Mouse (Mus musculus): ENCODE data around the gene Lhx3. TPM values are rescaled to one million over a fixed set of nuclear protein-coding genes. Genes with fewer than 3 reads are reported as not detected.

Lhx3 gene
- total RNA-seq, 2 experiments from 2014 or later = not detected

Other genes with a start within 250 kb of the Lhx3 start
- gene Camsap1, start 225.0 kb downstream of the Lhx3 start, total RNA-seq (2015) = 12.5 and 13.2 TPM in 2 replicates
- gene Camsap1, start 225.0 kb downstream of the Lhx3 start, total RNA-seq (2017) = 7.9 and 14.2 TPM in 2 replicates
- gene Ubac1, start 186.5 kb downstream of the Lhx3 start, total RNA-seq (2015) = 62.2 and 62.7 TPM in 2 replicates
- 34.4 and 44.1 TPM in 2 replicates for gene Ubac1, start 186.5 kb downstream of the Lhx3 start, total RNA-seq (2017)
- gene Nacc2, start 85.1 kb downstream of the Lhx3 start, total RNA-seq (2015) = 1.1 and 1.2 TPM in 2 replicates
- gene Nacc2, start 85.1 kb downstream of the Lhx3 start, total RNA-seq (2017) = 0.67 and 1.2 TPM in 2 replicates
- gene Qsox2, start 29.2 kb upstream of the Lhx3 start, total RNA-seq (2015) = 6.9 and 10.3 TPM in 2 replicates
- gene Qsox2, start 29.2 kb upstream of the Lhx3 start, total RNA-seq (2017) = 5.3 and 5.9 TPM in 2 replicates
- gene Ccdc187, start 86.3 kb upstream of the Lhx3 start, total RNA-seq (2015) = not detected in 2 replicates
- not detected in 2 replicates for gene Ccdc187, start 86.3 kb upstream of the Lhx3 start, total RNA-seq (2017)
- gene Gpsm1, start 107.2 kb upstream of the Lhx3 start, total RNA-seq (2015) = 6.7 and 7.1 TPM in 2 replicates
- 7.4 and 11.9 TPM in 2 replicates for gene Gpsm1, start 107.2 kb upstream of the Lhx3 start, total RNA-seq (2017)
- gene Dnlz, start 143.8 kb upstream of the Lhx3 start, total RNA-seq (2015) = 6.4 and 6.8 TPM in 2 replicates
- 5.8 and 6.9 TPM in 2 replicates for gene Dnlz, start 143.8 kb upstream of the Lhx3 start, total RNA-seq (2017)
- 27.3 and 33.3 TPM in 2 replicates for gene Card9, start 152.6 kb upstream of the Lhx3 start, total RNA-seq (2015)
- 99.2 and 121 TPM in 2 replicates for gene Card9, start 152.6 kb upstream of the Lhx3 start, total RNA-seq (2017)
- gene Snapc4, start 172.4 kb upstream of the Lhx3 start, total RNA-seq (2015) = 15.6 and 23.2 TPM in 2 replicates
- gene Snapc4, start 172.4 kb upstream of the Lhx3 start, total RNA-seq (2017) = 35.6 and 41.8 TPM in 2 replicates
- 44.4 and 53.5 TPM in 2 replicates for gene Entr1, start 181.0 kb upstream of the Lhx3 start, total RNA-seq (2015)
- gene Entr1, start 181.0 kb upstream of the Lhx3 start, total RNA-seq (2017) = 33.6 and 37.9 TPM in 2 replicates
- gene Pmpca, start 181.1 kb upstream of the Lhx3 start, total RNA-seq (2015) = 36.7 and 50.1 TPM in 2 replicates
- gene Pmpca, start 181.1 kb upstream of the Lhx3 start, total RNA-seq (2017) = 52.8 and 62.4 TPM in 2 replicates
- 13.5 and 13.9 TPM in 2 replicates for gene Inpp5e, start 200.9 kb upstream of the Lhx3 start, total RNA-seq (2015)
- gene Inpp5e, start 200.9 kb upstream of the Lhx3 start, total RNA-seq (2017) = 5.3 and 7.1 TPM in 2 replicates
- gene Sec16a, start 236.9 kb upstream of the Lhx3 start, total RNA-seq (2015) = 33.9 and 48.3 TPM in 2 replicates
- 23.9 and 29.7 TPM in 2 replicates for gene Sec16a, start 236.9 kb upstream of the Lhx3 start, total RNA-seq (2017)